Mouse (Mus musculus): ENCODE measurements around the gene Smap2. TPM values are rescaled to one million over a fixed set of nuclear protein-coding genes. Genes with fewer than 3 reads are reported as not detected.

Gene Smap2
- polyA plus RNA-seq, 1 experiment from 2014 or later: 40.1 TPM

- Histone ChIP-seq H3K36me3 (no peaks in the 10 kb centered on the region), H3K4me1 (peaks cover 38% of the 10 kb centered on the region), H3K27me3 (no peaks in the 10 kb centered on the region), H3K9ac (replicated peaks) (no peak overlapping the region), H3K4me3 (no peak overlapping the region), H3K27ac (replicated peaks) (no peak overlapping the region), H3K4me2 (replicated peaks) (no peak overlapping the region), H3K9me3 (no peaks in the 10 kb centered on the region)
- WGBS: 91% methylated on average over 2 of the region's 2 CpGs
- no peak for ATAC-seq (replicated peaks)
These were observed 16.0 kb downstream of the Smap2 start for GRCm38 (mm10) chr4:121001042-121001441.

- H3K9me3 ChIP-seq: no peaks in the 10 kb centered on the region
- 71% methylated on average over 1 of the region's 1 CpGs for WGBS
- no peak overlapping the region for H3K4me2 ChIP-seq (replicated peaks)
- no peak for ATAC-seq (replicated peaks)
- H3K9ac ChIP-seq (replicated peaks): no peak overlapping the region
- H3K27ac ChIP-seq (replicated peaks): no peak overlapping the region
- H3K4me1 ChIP-seq: no peaks in the 10 kb centered on the region
- no peaks in the 10 kb centered on the region for H3K36me3 ChIP-seq
- no peak overlapping the region for H3K4me3 ChIP-seq
- H3K27me3 ChIP-seq: no peaks in the 10 kb centered on the region
These were observed 21.1 kb downstream of the Smap2 start for GRCm38 (mm10) chr4:120995911-120996310.

DNA sequence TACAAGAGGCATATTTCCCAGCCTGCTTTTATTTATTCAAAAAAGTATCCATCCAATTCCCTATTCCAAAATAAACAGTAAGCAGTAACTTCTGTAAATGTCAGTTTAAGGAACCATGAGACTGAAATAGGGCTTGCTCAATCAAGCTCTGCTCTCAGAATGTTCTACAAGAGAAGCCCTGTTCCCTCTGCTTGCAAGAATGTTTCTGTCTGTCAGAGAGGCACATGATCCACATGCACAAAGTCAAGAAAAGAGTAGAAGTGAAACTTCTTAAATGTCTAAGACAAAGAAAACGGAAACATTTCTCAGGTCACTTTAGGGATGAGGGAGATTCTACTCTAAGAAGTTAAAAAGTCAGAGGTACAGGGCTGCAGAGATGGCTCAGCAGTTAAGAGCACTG, 24.0 kb downstream of the Smap2 start:
- no peak overlapping the region for H3K4me3 ChIP-seq
- no peaks in the 10 kb centered on the region for H3K4me1 ChIP-seq
- 84% methylated on average over 1 of the region's 1 CpGs for WGBS
- ATAC-seq (replicated peaks): no peak
- no peak overlapping the region for H3K4me2 ChIP-seq (replicated peaks)
- H3K27me3 ChIP-seq: no peaks in the 10 kb centered on the region
- no peak overlapping the region for H3K9ac ChIP-seq (replicated peaks)
- no peaks in the 10 kb centered on the region for H3K36me3 ChIP-seq
- H3K27ac ChIP-seq (replicated peaks): no peak overlapping the region
- H3K9me3 ChIP-seq: no peaks in the 10 kb centered on the region

GRCm38 (mm10) chr4:120992284-120992683, 24.8 kb downstream of the Smap2 start:
- WGBS: 39% methylated on average over 2 of the region's 2 CpGs

DNA sequence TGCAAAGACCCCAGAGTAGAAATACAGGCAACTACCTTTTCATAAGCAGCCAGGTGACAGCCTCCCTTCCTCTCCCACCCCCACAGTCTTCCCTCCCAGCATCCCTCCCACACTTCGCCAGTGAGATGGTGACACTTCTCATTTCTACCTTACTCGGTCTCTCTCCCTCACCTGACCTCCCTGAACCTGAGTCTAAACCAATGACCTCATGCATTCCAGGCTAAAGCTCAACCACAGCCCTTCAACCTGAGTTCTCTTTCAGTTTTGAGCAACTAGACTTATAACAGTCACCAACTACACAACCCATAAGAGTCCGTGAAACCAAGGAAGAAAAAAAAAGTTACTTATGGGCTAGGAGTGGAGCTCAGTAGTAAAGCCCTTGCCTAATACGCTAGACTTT, 29.7 kb downstream of the Smap2 start:
- Histone ChIP-seq H3K4me1 (no peaks in the 10 kb centered on the region), H3K27ac (replicated peaks) (no peak overlapping the region), H3K27me3 (no peaks in the 10 kb centered on the region), H3K9me3 (no peaks in the 10 kb centered on the region), H3K4me2 (replicated peaks) (no peak overlapping the region), H3K9ac (replicated peaks) (no peak overlapping the region), H3K4me3 (no peak overlapping the region), H3K36me3 (peaks cover 9% of the 10 kb centered on the region; the same call in 1 of the 2 replicates)
- ATAC-seq (replicated peaks): no peak
- 84% methylated on average over 4 of the region's 4 CpGs for WGBS

More at GRCm38 (mm10) chr4:120992284-120992683, 24.8 kb downstream of the Smap2 start:
- Histone ChIP-seq H3K4me2 (replicated peaks) (no peak overlapping the region), H3K36me3 (no peaks in the 10 kb centered on the region), H3K4me3 (no peak overlapping the region), H3K27me3 (no peaks in the 10 kb centered on the region), H3K4me1 (no peaks in the 10 kb centered on the region), H3K9me3 (no peaks in the 10 kb centered on the region), H3K27ac (replicated peaks) (no peak overlapping the region), H3K9ac (replicated peaks) (no peak overlapping the region)
- no peak for ATAC-seq (replicated peaks)

DNA sequence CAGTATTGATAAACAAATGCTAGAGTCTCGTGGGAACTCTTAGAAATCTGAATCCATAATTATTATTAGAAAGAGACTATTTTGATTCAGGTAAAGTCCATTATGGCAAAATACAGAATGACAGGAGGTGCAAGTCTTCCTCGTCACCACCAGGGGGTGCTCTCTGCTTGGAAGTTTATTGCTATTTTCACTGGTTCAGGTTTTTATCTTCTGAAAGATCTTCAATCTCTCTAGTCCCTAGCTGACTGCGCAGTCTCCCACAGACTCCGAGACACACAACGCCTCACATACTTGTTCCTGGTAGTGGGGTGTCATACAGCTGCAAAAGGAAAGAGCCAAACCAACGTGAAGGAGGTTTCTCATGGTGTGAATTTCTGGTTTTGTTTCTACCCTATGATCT, 30.6 kb downstream of the Smap2 start:
- no peaks in the 10 kb centered on the region for H3K27me3 ChIP-seq
- no peaks in the 10 kb centered on the region for H3K9me3 ChIP-seq
- no peak for ATAC-seq (replicated peaks)
- no peak overlapping the region for H3K9ac ChIP-seq (replicated peaks)
- H3K27ac ChIP-seq (replicated peaks): no peak overlapping the region
- WGBS: 27% methylated on average over 6 of the region's 6 CpGs
- H3K4me3 ChIP-seq: no peak overlapping the region
- no peak overlapping the region for H3K4me2 ChIP-seq (replicated peaks)
- H3K36me3 ChIP-seq: peaks cover 12% of the 10 kb centered on the region
- H3K4me1 ChIP-seq: no peaks in the 10 kb centered on the region

DNA sequence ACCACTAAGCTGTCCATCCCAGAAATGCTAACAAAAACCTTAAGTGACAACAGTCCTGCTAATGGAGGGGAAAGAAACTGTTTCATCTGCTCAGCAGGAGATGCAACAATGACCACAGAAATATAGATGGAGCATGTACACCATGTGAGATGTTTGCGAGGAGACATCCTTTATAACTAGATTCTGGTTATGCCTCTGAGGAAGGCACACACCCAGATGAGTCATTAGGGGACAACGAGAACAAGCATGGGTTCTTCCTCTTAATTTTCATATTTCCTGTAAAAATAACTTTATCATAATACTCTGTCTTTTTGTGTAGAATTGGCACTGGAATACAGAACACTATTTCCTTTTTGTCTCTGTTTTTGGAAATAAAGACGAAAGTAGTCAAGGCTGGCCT, 38.8 kb downstream of the Smap2 start:
- no peak overlapping the region for H3K9ac ChIP-seq (replicated peaks)
- no peak overlapping the region for H3K4me2 ChIP-seq (replicated peaks)
- ATAC-seq (replicated peaks): no peak
- H3K9me3 ChIP-seq: no peaks in the 10 kb centered on the region
- 94% methylated on average over 3 of the region's 3 CpGs for WGBS
- H3K36me3 ChIP-seq: peaks cover 30% of the 10 kb centered on the region
- no peak overlapping the region for H3K27ac ChIP-seq (replicated peaks)
- no peak overlapping the region for H3K4me3 ChIP-seq
- no peaks in the 10 kb centered on the region for H3K27me3 ChIP-seq
- H3K4me1 ChIP-seq: no peaks in the 10 kb centered on the region

DNA sequence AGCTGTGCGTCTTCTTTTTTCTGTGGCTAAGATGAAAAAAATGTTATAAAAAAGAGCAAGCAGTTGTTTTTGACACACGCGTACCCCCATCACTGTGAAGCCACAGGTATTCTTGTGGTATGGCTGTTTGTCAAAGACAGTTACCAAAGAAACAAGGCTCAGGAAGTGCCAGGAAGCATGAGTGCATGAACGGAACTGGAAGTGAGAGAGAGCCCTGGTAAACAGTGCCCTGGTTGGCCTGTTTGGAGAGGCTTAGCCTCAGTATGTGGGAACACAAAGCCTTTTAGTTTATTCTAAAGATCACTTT, 41.7 kb downstream of the Smap2 start:
- H3K9me3 ChIP-seq: no peaks in the 10 kb centered on the region
- H3K36me3 ChIP-seq: peaks cover 41% of the 10 kb centered on the region
- H3K9ac ChIP-seq (replicated peaks): no peak overlapping the region
- no peak overlapping the region for H3K27ac ChIP-seq (replicated peaks)
- no peak for ATAC-seq (replicated peaks)
- no peaks in the 10 kb centered on the region for H3K27me3 ChIP-seq
- no peak overlapping the region for H3K4me3 ChIP-seq
- no peak overlapping the region for H3K4me2 ChIP-seq (replicated peaks)
- WGBS: 92% methylated on average over 4 of the region's 4 CpGs
- H3K4me1 ChIP-seq: no peaks in the 10 kb centered on the region

DNA sequence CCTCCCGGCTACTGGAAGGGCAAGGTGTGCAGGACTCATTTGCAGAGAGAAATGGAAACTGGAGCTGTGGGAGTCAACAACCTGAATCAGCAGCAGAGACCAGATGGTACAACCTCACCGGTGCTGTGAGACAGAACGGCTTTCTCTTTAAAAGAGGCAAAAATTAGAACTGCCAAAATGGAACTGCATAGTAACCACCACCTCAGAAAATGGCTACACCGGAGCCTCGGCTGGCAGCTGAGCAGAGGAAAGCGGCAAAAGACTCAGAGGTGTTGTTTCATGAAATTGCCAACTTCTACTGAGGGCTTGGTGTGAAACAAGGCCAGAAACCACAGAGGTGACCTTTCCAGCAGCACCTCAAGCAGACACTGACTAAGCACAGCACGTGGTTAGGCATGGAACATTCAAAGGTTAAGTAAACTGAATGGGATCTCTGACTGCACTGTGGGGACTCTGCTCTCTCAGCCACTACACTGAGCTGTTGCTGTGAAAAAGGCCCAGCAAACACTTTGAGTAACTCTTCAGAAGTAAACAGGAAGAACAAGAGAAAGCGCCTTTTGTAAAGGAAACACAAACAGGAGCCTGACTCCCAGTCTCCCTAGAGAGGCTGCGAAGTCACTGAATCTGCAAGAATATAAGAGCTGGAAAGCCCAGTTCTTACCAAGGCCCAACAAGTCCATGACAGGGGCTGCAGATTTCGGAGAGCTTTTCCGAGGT, 42.2 kb downstream of the Smap2 start:
- WGBS: 90% methylated on average over 11 of the region's 11 CpGs
- no peak for ATAC-seq (replicated peaks)

GRCm38 (mm10) chr4:120971842-120972241, 45.2 kb downstream of the Smap2 start:
- Histone ChIP-seq H3K27ac (replicated peaks) (no peak overlapping the region), H3K4me2 (replicated peaks) (no peak overlapping the region), H3K36me3 (peaks cover 53% of the 10 kb centered on the region), H3K9ac (replicated peaks) (no peak overlapping the region), H3K4me1 (no peaks in the 10 kb centered on the region), H3K4me3 (no peak overlapping the region), H3K9me3 (no peaks in the 10 kb centered on the region), H3K27me3 (no peaks in the 10 kb centered on the region)
- ATAC-seq (replicated peaks): no peak
- WGBS: 88% methylated on average over 8 of the region's 8 CpGs

More for the DNA sequence above, 42.2 kb downstream of the Smap2 start:
- H3K4me2 ChIP-seq (replicated peaks): no peak overlapping the region
- H3K4me1 ChIP-seq: no peaks in the 10 kb centered on the region
- H3K27ac ChIP-seq (replicated peaks): no peak overlapping the region
- no peak overlapping the region for H3K9ac ChIP-seq (replicated peaks)
- H3K36me3 ChIP-seq: peaks cover 44% of the 10 kb centered on the region
- H3K4me3 ChIP-seq: no peak overlapping the region
- no peaks in the 10 kb centered on the region for H3K9me3 ChIP-seq
- no peaks in the 10 kb centered on the region for H3K27me3 ChIP-seq

GRCm38 (mm10) chr4:120969382-120970146, 47.5 kb downstream of the Smap2 start:
- H3K4me3 ChIP-seq: no peak overlapping the region
- H3K27ac ChIP-seq (replicated peaks): no peak overlapping the region
- H3K4me1 ChIP-seq: no peaks in the 10 kb centered on the region
- H3K4me2 ChIP-seq (replicated peaks): no peak overlapping the region
- no peak for ATAC-seq (replicated peaks)
- H3K36me3 ChIP-seq: peaks cover 42% of the 10 kb centered on the region
- H3K9ac ChIP-seq (replicated peaks): no peak overlapping the region
- no peaks in the 10 kb centered on the region for H3K9me3 ChIP-seq
- 91% methylated on average over 5 of the region's 5 CpGs for WGBS
- H3K27me3 ChIP-seq: no peaks in the 10 kb centered on the region

- H3K4me1 ChIP-seq: no peaks in the 10 kb centered on the region
- WGBS: 92% methylated on average over 9 of the region's 9 CpGs
- no peaks in the 10 kb centered on the region for H3K27me3 ChIP-seq
- no peaks in the 10 kb centered on the region for H3K9me3 ChIP-seq
- H3K27ac ChIP-seq (replicated peaks): no peak overlapping the region
- H3K4me3 ChIP-seq: no peak overlapping the region
- peaks cover 42% of the 10 kb centered on the region for H3K36me3 ChIP-seq
- no peak overlapping the region for H3K9ac ChIP-seq (replicated peaks)
- H3K4me2 ChIP-seq (replicated peaks): no peak overlapping the region
- ATAC-seq (replicated peaks): no peak
These were observed 48.6 kb downstream of the Smap2 start for GRCm38 (mm10) chr4:120968486-120968885.

Data from forebrain, embryonic 15.5 days (tissue).